Mouse (Mus musculus): Measurements from ENCODE around the gene Nucb1. TPM values are rescaled to one million over a fixed set of nuclear protein-coding genes. Genes with fewer than 3 reads are reported as not detected.
"Not testable (repeated sequence)": the region's sequence is repeated elsewhere in the genome, so short reads cannot be mapped to it uniquely, and the experiment has no call there.

Gene Nucb1
- total RNA-seq (2021) = 100 to 1,000 TPM; 175 to 201 TPM
- long read RNA-seq, experiment 1, full-length matches to known transcripts = 240 of 291 reads
- long read RNA-seq, experiment 1, partial matches to known transcripts = 40 of 291 reads
- long read RNA-seq, experiment 1, other reads (novel, unspliced or antisense) = 11 of 291 reads
- long read RNA-seq, experiment 2, full-length matches to known transcripts = 146 of 179 reads
- long read RNA-seq, experiment 2, partial matches to known transcripts = 21 of 179 reads
- long read RNA-seq, experiment 2, other reads (novel, unspliced or antisense) = 12 of 179 reads

GRCm38 (mm10) chr7:45509912-45510787 is at the start of gene Nucb1:
Nucb1 (minus strand) TSS chr7:45510406.
- DNase-seq = peak; percentile 93

- no peak for DNase-seq
Measured at GRCm38 (mm10) chr7:45558907-45559306, 48.7 kb upstream of the Nucb1 start.

GRCm38 (mm10) chr7:45555787-45556186 is 45.6 kb upstream of the Nucb1 start:
- peak; percentile 92 for DNase-seq

GRCm38 (mm10) chr7:45554744-45555143 is 44.5 kb upstream of the Nucb1 start, which contains the start of gene Hsd17b14:
Hsd17b14 (plus strand) TSS chr7:45554893.
- no peak for DNase-seq

GRCm38 (mm10) chr7:45553990-45554389 is 43.8 kb upstream of the Nucb1 start:
- DNase-seq = no peak

- DNase-seq = no peak
Measured at GRCm38 (mm10) chr7:45553519-45553918, 43.3 kb upstream of the Nucb1 start.

- no peak for DNase-seq
Measured at GRCm38 (mm10) chr7:45551512-45551883, 41.3 kb upstream of the Nucb1 start.

GRCm38 (mm10) chr7:45550821-45551511 is 40.8 kb upstream of the Nucb1 start:
- no peak for DNase-seq

GRCm38 (mm10) chr7:45549641-45550436 is 39.6 kb upstream of the Nucb1 start:
- DNase-seq = no peak

- no peak for DNase-seq
Measured at GRCm38 (mm10) chr7:45544525-45544924, 34.3 kb upstream of the Nucb1 start.

GRCm38 (mm10) chr7:45540213-45540612 is 30.0 kb upstream of the Nucb1 start:
- DNase-seq = no peak

- no peak for DNase-seq
Measured at GRCm38 (mm10) chr7:45539095-45539494, 28.9 kb upstream of the Nucb1 start.

GRCm38 (mm10) chr7:45538163-45539041 is 28.2 kb upstream of the Nucb1 start:
- peak; percentile 65 for DNase-seq

- DNase-seq = no peak
Measured at GRCm38 (mm10) chr7:45537602-45538001, 27.4 kb upstream of the Nucb1 start.

- DNase-seq = no peak
Measured at GRCm38 (mm10) chr7:45535676-45536075, 25.5 kb upstream of the Nucb1 start.

- no peak for DNase-seq
Measured at GRCm38 (mm10) chr7:45530643-45531042, 20.4 kb upstream of the Nucb1 start.

GRCm38 (mm10) chr7:45529461-45529860 is 19.3 kb upstream of the Nucb1 start:
- no peak for DNase-seq

- not testable (repeated sequence) for DNase-seq
Measured at GRCm38 (mm10) chr7:45527169-45527568, 17.0 kb upstream of the Nucb1 start.

GRCm38 (mm10) chr7:45526474-45527120 is 16.4 kb upstream of the Nucb1 start:
- DNase-seq = no peak

- DNase-seq = peak; percentile 97
Measured at GRCm38 (mm10) chr7:45525809-45526473, 15.7 kb upstream of the Nucb1 start, which contains the start of the genes Ppp1r15a and Plekha4. Ppp1r15a (minus strand) TSS chr7:45526268. Plekha4 (plus strand) TSS chr7:45526330.

Data from adrenal gland, postnatal 10 days (tissue).